Mouse (Mus musculus): Measurements from ENCODE around the gene Tmem139. TPM values are rescaled to one million over a fixed set of nuclear protein-coding genes. Genes with fewer than 3 reads are reported as not detected.

Tmem139 gene
- polyA plus RNA-seq, 1 experiment from 2014 or later = not detected

GRCm38 (mm10) chr6:42264626-42265312, 3.0 kb downstream of the Tmem139 start, which contains the start of gene Casp2:
Gene Casp2, plus strand, starts transcription at chr6:42264985.
- DNase-seq (ENCODE audit: low spot score) = peak; percentile 99
- Histone ChIP-seq H3K4me3 (ENCODE audit: low read depth, low read length) (peak within 1 kb of the TSS; percentile 84), H3K27me3 (ENCODE audit: control insufficient read depth, insufficient read depth, low read length) (no peaks in the 10 kb centered on the region), H3K36me3 (ENCODE audit: control insufficient read depth, insufficient read depth, low read length) (peaks cover 10% of the 10 kb centered on the region; the same call in 1 of the 2 replicates), H3K4me2 (ENCODE audit: low read depth, low read length, severe bottlenecking) (peak within 1 kb of the TSS; percentile 75), H3K9ac (ENCODE audit: low read length) (peak within 1 kb of the TSS; percentile 98), H3K27ac (ENCODE audit: low read depth, low read length) (peak within 1 kb of the TSS; percentile 71), H3K9me3 (ENCODE audit: control insufficient read depth, low read length) (no peaks in the 10 kb centered on the region), H3K4me1 (replicated peaks; ENCODE audit: control insufficient read depth, insufficient read depth, low read length) (no peaks in the 10 kb centered on the region)
- ATAC-seq (replicated peaks; ENCODE audit: low FRiP score) = peak; percentile 99
- WGBS = under 1% methylated on average over 48 of the region's 51 CpGs

- Histone ChIP-seq H3K27ac (ENCODE audit: low read depth, low read length) (peak overlapping the region; percentile 71), H3K36me3 (ENCODE audit: control insufficient read depth, insufficient read depth, low read length) (peaks cover 14% of the 10 kb centered on the region; the same call in 1 of the 2 replicates), H3K9me3 (ENCODE audit: control insufficient read depth, low read length) (no peaks in the 10 kb centered on the region), H3K4me3 (ENCODE audit: low read depth, low read length) (peak overlapping the region; percentile 84), H3K4me2 (ENCODE audit: low read depth, low read length, severe bottlenecking) (peak overlapping the region; percentile 75), H3K27me3 (ENCODE audit: control insufficient read depth, insufficient read depth, low read length) (no peaks in the 10 kb centered on the region), H3K9ac (ENCODE audit: low read length) (peak overlapping the region; percentile 98), H3K4me1 (replicated peaks; ENCODE audit: control insufficient read depth, insufficient read depth, low read length) (no peaks in the 10 kb centered on the region)
- under 1% methylated on average over 21 of the region's 21 CpGs for WGBS
- ATAC-seq (replicated peaks; ENCODE audit: low FRiP score) (peak; percentile 1; the same call in 1 of the 2 replicates), DNase-seq (ENCODE audit: low spot score) (no peak)
Measured at GRCm38 (mm10) chr6:42265391-42266330, 3.9 kb downstream of the Tmem139 start.

- H3K27ac ChIP-seq (ENCODE audit: low read depth, low read length) = no peak overlapping the region
- peaks cover 27% of the 10 kb centered on the region for H3K36me3 ChIP-seq (ENCODE audit: control insufficient read depth, insufficient read depth, low read length)
- ATAC-seq (replicated peaks; ENCODE audit: low FRiP score) = no peak
Measured at GRCm38 (mm10) chr6:42270817-42271216, 9.0 kb downstream of the Tmem139 start.

GRCm38 (mm10) chr6:42276151-42276550, 14.4 kb downstream of the Tmem139 start:
- H3K4me2 ChIP-seq (ENCODE audit: low read depth, low read length, severe bottlenecking) = no peak overlapping the region
- WGBS = 75% methylated on average over 2 of the region's 2 CpGs

More at GRCm38 (mm10) chr6:42270817-42271216, 9.0 kb downstream of the Tmem139 start:
- Histone ChIP-seq H3K9me3 (ENCODE audit: control insufficient read depth, low read length) (no peaks in the 10 kb centered on the region), H3K27me3 (ENCODE audit: control insufficient read depth, insufficient read depth, low read length) (no peaks in the 10 kb centered on the region), H3K4me3 (ENCODE audit: low read depth, low read length) (no peak overlapping the region), H3K4me2 (ENCODE audit: low read depth, low read length, severe bottlenecking) (no peak overlapping the region), H3K9ac (ENCODE audit: low read length) (no peak overlapping the region), H3K4me1 (replicated peaks; ENCODE audit: control insufficient read depth, insufficient read depth, low read length) (no peaks in the 10 kb centered on the region)
- DNase-seq (ENCODE audit: low spot score) = no peak

GRCm38 (mm10) chr6:42282865-42283528, 21.2 kb downstream of the Tmem139 start:
- Histone ChIP-seq H3K4me1 (replicated peaks; ENCODE audit: control insufficient read depth, insufficient read depth, low read length) (no peaks in the 10 kb centered on the region), H3K36me3 (ENCODE audit: control insufficient read depth, insufficient read depth, low read length) (peaks cover 12% of the 10 kb centered on the region), H3K4me2 (ENCODE audit: low read depth, low read length, severe bottlenecking) (no peak overlapping the region), H3K9me3 (ENCODE audit: control insufficient read depth, low read length) (no peaks in the 10 kb centered on the region), H3K27ac (ENCODE audit: low read depth, low read length) (no peak overlapping the region), H3K9ac (ENCODE audit: low read length) (no peak overlapping the region), H3K4me3 (ENCODE audit: low read depth, low read length) (no peak overlapping the region), H3K27me3 (ENCODE audit: control insufficient read depth, insufficient read depth, low read length) (no peaks in the 10 kb centered on the region)
- WGBS = 81% methylated on average over 5 of the region's 5 CpGs
- DNase-seq (ENCODE audit: low spot score) (no peak), ATAC-seq (replicated peaks; ENCODE audit: low FRiP score) (peak; percentile 16; the same call in 1 of the 2 replicates)

More at GRCm38 (mm10) chr6:42276151-42276550, 14.4 kb downstream of the Tmem139 start:
- Histone ChIP-seq H3K36me3 (ENCODE audit: control insufficient read depth, insufficient read depth, low read length) (peaks cover 25% of the 10 kb centered on the region), H3K4me1 (replicated peaks; ENCODE audit: control insufficient read depth, insufficient read depth, low read length) (no peaks in the 10 kb centered on the region), H3K9ac (ENCODE audit: low read length) (no peak overlapping the region), H3K9me3 (ENCODE audit: control insufficient read depth, low read length) (no peaks in the 10 kb centered on the region), H3K4me3 (ENCODE audit: low read depth, low read length) (no peak overlapping the region), H3K27me3 (ENCODE audit: control insufficient read depth, insufficient read depth, low read length) (no peaks in the 10 kb centered on the region), H3K27ac (ENCODE audit: low read depth, low read length) (no peak overlapping the region)
- no peak for ATAC-seq (replicated peaks; ENCODE audit: low FRiP score)
- no peak for DNase-seq (ENCODE audit: low spot score)

GRCm38 (mm10) chr6:42286448-42286847, 24.7 kb downstream of the Tmem139 start, which contains the start of gene Clcn1:
Gene Clcn1, plus strand, starts transcription at chr6:42286685.
- H3K4me2 ChIP-seq (ENCODE audit: low read depth, low read length, severe bottlenecking) = no peak within 1 kb of the TSS
- no peak within 1 kb of the TSS for H3K9ac ChIP-seq (ENCODE audit: low read length)
- H3K27me3 ChIP-seq (ENCODE audit: control insufficient read depth, insufficient read depth, low read length) = no peaks in the 10 kb centered on the region
- H3K4me1 ChIP-seq (replicated peaks; ENCODE audit: control insufficient read depth, insufficient read depth, low read length) = no peaks in the 10 kb centered on the region
- ATAC-seq (replicated peaks; ENCODE audit: low FRiP score) (no peak), DNase-seq (ENCODE audit: low spot score) (no peak)
- H3K36me3 ChIP-seq (ENCODE audit: control insufficient read depth, insufficient read depth, low read length) = peaks cover 2% of the 10 kb centered on the region; the same call in 1 of the 2 replicates
- no peak within 1 kb of the TSS for H3K27ac ChIP-seq (ENCODE audit: low read depth, low read length)
- WGBS = 87% methylated on average over 4 of the region's 5 CpGs
- H3K9me3 ChIP-seq (ENCODE audit: control insufficient read depth, low read length) = no peaks in the 10 kb centered on the region
- H3K4me3 ChIP-seq (ENCODE audit: low read depth, low read length) = no peak within 1 kb of the TSS

- Histone ChIP-seq H3K27me3 (ENCODE audit: control insufficient read depth, insufficient read depth, low read length) (no peaks in the 10 kb centered on the region), H3K27ac (ENCODE audit: low read depth, low read length) (no peak overlapping the region), H3K4me2 (ENCODE audit: low read depth, low read length, severe bottlenecking) (no peak overlapping the region), H3K4me3 (ENCODE audit: low read depth, low read length) (no peak overlapping the region), H3K36me3 (ENCODE audit: control insufficient read depth, insufficient read depth, low read length) (peaks cover 2% of the 10 kb centered on the region; the same call in 1 of the 2 replicates), H3K9ac (ENCODE audit: low read length) (no peak overlapping the region), H3K9me3 (ENCODE audit: control insufficient read depth, low read length) (no peaks in the 10 kb centered on the region), H3K4me1 (replicated peaks; ENCODE audit: control insufficient read depth, insufficient read depth, low read length) (no peaks in the 10 kb centered on the region)
- DNase-seq (ENCODE audit: low spot score) (no peak), ATAC-seq (replicated peaks; ENCODE audit: low FRiP score) (no peak)
Measured at GRCm38 (mm10) chr6:42287562-42287961, 25.8 kb downstream of the Tmem139 start.

- no peak overlapping the region for H3K4me2 ChIP-seq (ENCODE audit: low read depth, low read length, severe bottlenecking)
- DNase-seq (ENCODE audit: low spot score) (no peak), ATAC-seq (replicated peaks; ENCODE audit: low FRiP score) (no peak)
- H3K4me3 ChIP-seq (ENCODE audit: low read depth, low read length) = no peak overlapping the region
- no peaks in the 10 kb centered on the region for H3K27me3 ChIP-seq (ENCODE audit: control insufficient read depth, insufficient read depth, low read length)
- no peak overlapping the region for H3K27ac ChIP-seq (ENCODE audit: low read depth, low read length)
- H3K9me3 ChIP-seq (ENCODE audit: control insufficient read depth, low read length) = no peaks in the 10 kb centered on the region
- H3K36me3 ChIP-seq (ENCODE audit: control insufficient read depth, insufficient read depth, low read length) = no peaks in the 10 kb centered on the region; the same call in 1 of the 2 replicates
- H3K4me1 ChIP-seq (replicated peaks; ENCODE audit: control insufficient read depth, insufficient read depth, low read length) = no peaks in the 10 kb centered on the region
- no peak overlapping the region for H3K9ac ChIP-seq (ENCODE audit: low read length)
- 96% methylated on average over 6 of the region's 6 CpGs for WGBS
Measured at GRCm38 (mm10) chr6:42293327-42293726, 31.6 kb downstream of the Tmem139 start.

All from forebrain, embryonic 11.5 days (tissue).